Mouse (Mus musculus) heart, adult 2 months (tissue): ENCODE measurements around the gene Jsrp1.

Experiments used
- CTCF ChIP-seq: fragments of 200-600 bp; IDR thresholded peaks from 2 replicates; pipeline ENCODE4 v1.8.1; 2022; ENCODE audit warnings: antibody characterized with exemption, mild to moderate bottlenecking, moderate library complexity
- EP300 ChIP-seq: fragments of 200-500 bp; IDR thresholded peaks from 2 replicates; pipeline ENCODE4 v1.6.1; 2011; ENCODE audit warnings: low read depth, low read length, control low read depth; ENCODE audit not compliant: insufficient read depth
- POLR2A ChIP-seq: fragments of 200-500 bp; IDR thresholded peaks from 2 replicates; pipeline ENCODE4 v1.6.1; 2011; ENCODE audit warnings: mild to moderate bottlenecking, low read depth, low read length, control low read depth; ENCODE audit not compliant: insufficient read depth

DNA sequence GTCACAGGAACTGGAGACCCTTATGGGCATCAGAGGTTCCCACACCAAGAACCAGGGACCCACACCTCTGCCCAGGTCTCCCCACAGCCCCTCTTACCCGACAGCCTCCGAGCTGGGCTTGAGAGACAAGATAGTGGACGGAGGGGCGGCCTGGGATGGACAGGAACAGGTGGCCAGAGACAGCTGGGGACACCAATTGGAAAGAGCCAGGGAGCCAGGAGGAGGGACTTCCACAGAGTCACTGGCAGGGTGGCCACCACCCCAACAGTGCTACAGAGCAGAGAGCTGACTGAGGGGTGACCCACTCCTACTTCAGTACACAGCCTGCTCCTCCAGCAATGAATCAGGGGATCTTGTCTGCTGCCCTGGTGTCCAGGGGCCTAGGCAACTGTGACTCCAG, at the start of gene Jsrp1:
- TF ChIP-seq CTCF (no peak), POLR2A (no peak), EP300 (no peak)
